Mouse (Mus musculus) testis, adult 2 months (tissue): ENCODE measurements around the gene Bank1.

Experiments used
- CTCF ChIP-seq: fragments of 200-500 bp; IDR thresholded peaks from 2 replicates; pipeline ENCODE4 v1.5.1; 2012; ENCODE audit warnings: low read depth, mild to moderate bottlenecking, inconsistent platforms, low read length, moderate library complexity; ENCODE audit not compliant: control insufficient read depth, insufficient read depth, insufficient replicate concordance
- POLR2A ChIP-seq: fragments of 200-500 bp; IDR thresholded peaks from 2 replicates; pipeline ENCODE4 v1.6.1; 2012; ENCODE audit warnings: low read depth, mild to moderate bottlenecking, inconsistent platforms, low read length, moderate library complexity; ENCODE audit not compliant: control insufficient read depth

GRCm38 (mm10) chr3:136150886-136151285 lies 175.0 kb downstream of the Bank1 start:
- TF ChIP-seq CTCF (no peak), POLR2A (no peak)
